8 mouse cellular contexts compared by ENCODE assay signal in the genomic region with DNA sequence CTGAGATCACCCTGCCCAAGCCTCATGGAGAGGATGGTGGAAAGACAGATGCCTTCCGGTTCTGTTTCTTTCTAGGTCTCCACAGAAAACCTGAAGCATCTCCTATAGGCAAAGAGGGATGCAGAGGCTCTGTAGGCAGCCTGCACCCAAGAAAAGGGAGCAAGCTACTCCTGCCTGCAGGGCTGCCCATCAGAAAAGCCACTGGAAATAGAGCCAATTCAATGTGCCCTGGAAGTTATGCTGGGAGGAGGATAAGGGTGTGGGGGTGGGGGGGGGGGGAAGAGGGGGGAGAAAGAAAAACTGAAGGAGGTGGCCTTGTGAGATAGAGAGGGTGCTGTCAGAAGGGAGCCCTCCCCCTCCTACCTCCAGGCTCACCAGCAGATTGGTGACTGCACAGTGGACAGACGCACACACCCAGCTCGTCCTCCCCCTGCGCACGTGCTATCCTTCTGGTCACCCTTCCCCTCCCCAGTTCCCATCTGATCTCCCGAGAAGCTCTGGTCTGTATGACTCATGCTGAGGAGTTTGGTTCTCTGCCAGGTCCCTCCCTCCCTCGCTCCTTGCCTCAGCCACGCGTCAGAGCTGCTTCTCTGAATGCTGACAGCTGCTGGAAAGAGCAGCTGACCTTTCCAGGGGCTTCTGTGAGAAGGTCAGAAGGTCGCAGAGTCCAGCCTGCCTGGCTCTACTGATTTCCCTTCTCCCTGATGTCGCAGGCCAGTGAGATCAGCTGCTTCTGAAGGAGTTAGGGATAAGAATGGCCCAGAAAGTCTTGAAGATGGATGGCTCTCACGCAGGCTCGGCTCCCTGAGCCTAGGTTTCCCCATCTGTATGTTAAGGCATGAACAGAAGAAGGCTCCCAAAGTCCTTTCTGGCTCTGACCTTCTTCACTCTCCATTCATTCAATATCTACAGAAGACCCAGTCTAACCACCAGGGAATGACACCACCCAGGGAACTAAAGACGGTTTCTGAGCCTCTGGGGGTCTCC. TPM values are rescaled to one million over a fixed set of nuclear protein-coding genes. Genes with fewer than 3 reads are reported as not detected.
A peak's percentile ranks its signal among the peaks of the same experiment; 100 is the strongest.
DNase-seq lines count a peak whose midpoint lies in the region; ATAC-seq lines count a peak whose summit lies in the region.

No protein-coding gene starts in this region.

- DNase-seq in adrenal gland, adult 8-10 months = peak; percentile 97
- peak; percentile 66 for DNase-seq in embryo, embryonic 11.5 days (ENCODE audit: low read depth, low spot score)
- DNase-seq in gastrocnemius, postnatal 36 days = peak; percentile 83 to 89
- peak; percentile 85 to 95 for DNase-seq in left cerebral cortex, adult 9 months (ENCODE audit: low spot score in 2 of 2)
- peak; percentile 74 for DNase-seq in retina, postnatal 7 days (ENCODE audit: low read depth, low spot score)

- peak; percentile 96 for ATAC-seq in intestine, embryonic 15.5 days
- ATAC-seq in erythroblast, adult 5-6 weeks (replicated peaks; ENCODE audit: low FRiP score, poor library complexity, severe bottlenecking) = no peak

- intact Hi-C loops in gastrocnemius, postnatal 36 days (cut with DNase I) = no loop called here

- no peak overlapping the region for H3K4me3 ChIP-seq in intestine, embryonic 15.5 days (replicated peaks)
- H3K4me3 ChIP-seq in macrophage (ENCODE audit: inconsistent target) = no peak overlapping the region

- WGBS in intestine, embryonic 15.5 days = 13% methylated on average over 14 of the region's 14 CpGs
- WGBS in macrophage (ENCODE audit: missing documents) = 25% methylated on average over 14 of the region's 14 CpGs

- no peaks in the 10 kb centered on the region for H3K9me3 ChIP-seq in intestine, embryonic 15.5 days

- H3K4me1 ChIP-seq in intestine, embryonic 15.5 days (replicated peaks) = peaks cover 18% of the 10 kb centered on the region

- H3K27me3 ChIP-seq in intestine, embryonic 15.5 days (replicated peaks) = no peaks in the 10 kb centered on the region

- H3K79me2 ChIP-seq in macrophage (ENCODE audit: inconsistent target) = no peaks in the 10 kb centered on the region

- no peaks in the 10 kb centered on the region for H3K36me3 ChIP-seq in intestine, embryonic 15.5 days
- no peaks in the 10 kb centered on the region for H3K36me3 ChIP-seq in macrophage (ENCODE audit: inconsistent target)

- H3K27ac ChIP-seq in intestine, embryonic 15.5 days = peak overlapping the region; percentile 71
- H3K27ac ChIP-seq in macrophage = peak overlapping the region; percentile 55

- no peak overlapping the region for H3K9ac ChIP-seq in intestine, embryonic 15.5 days

- H3K4me2 ChIP-seq in intestine, embryonic 15.5 days (replicated peaks) = peak overlapping the region; percentile 27

RNA-seq across cellular contexts. Expression of a gene that starts 46.2 kb away (rescaled TPM):
- total RNA-seq in adrenal gland, adult 8-10 months (2022) = 1 to 10 TPM in 1 of 4 experiments, under 1 TPM in 3; 0.61 to 2.5 (median 0.73) TPM
- total RNA-seq in gastrocnemius, postnatal 36 days (2021) = 1 to 10 TPM; 1.8 to 6.2 TPM
- polyA plus RNA-seq in intestine, embryonic 15.5 days (2015; fragmentation: Nextera tagmentation; extraction: Ambion mirVana) = 4.0 and 4.4 TPM in 2 replicates
- 10 to 100 TPM in 3 of 26 experiments, 1 to 10 TPM in 10, under 1 TPM in 8, not detected in 5; 0.19 to 18.4 (median 3.9) TPM for total RNA-seq in macrophage (2018; cell fraction: chromatin; rRNA removed)
- total RNA-seq in macrophage (2018; cell fraction: cytosol; rRNA removed) = 1 to 10 TPM in 13 of 26 experiments, under 1 TPM in 13; 0.06 to 3.7 (median 1.3) TPM
- total RNA-seq in macrophage (2018; cell fraction: nucleus; rRNA removed) = 10 to 100 TPM in 6 of 26 experiments, 1 to 10 TPM in 9, under 1 TPM in 10, not detected in 1; 0.12 to 22.8 (median 1.7) TPM
- polyA plus RNA-seq in macrophage (2018) = 2.0 to 4.6 TPM (median 2.6 TPM) in 3 replicates
- 2.7 TPM in 1 of 2 replicates, not detected in the other for total RNA-seq in erythroblast, adult 5-6 weeks (2015; ENCODE audit: low replicate concordance)
- 0.85 TPM in 1 of 2 replicates, not detected in the other for total RNA-seq in erythroblast, adult 5-6 weeks (2017; ENCODE audit: low replicate concordance)
